Mouse (Mus musculus) layer of hippocampus, adult 8-10 months (tissue): ENCODE measurements around the gene Arl15. TPM values are rescaled to one million over a fixed set of nuclear protein-coding genes. Genes with fewer than 3 reads are reported as not detected.

ENCODE experiments used
- DNase-seq, 2 experiments: peaks; one replicate each; pipeline ENCODE4 v3.0.0; 2022; ENCODE audit warnings: low spot score in 2 of 2
- total RNA-seq, 4 experiments: library from RNA; stranded (reverse); gene quantifications; 2 replicates each; pipeline ENCODE4 v1.2.4; 2022

Gene Arl15
- total RNA-seq, 4 experiments from 2014 or later = 49.6 to 64.0 (median 53.0) TPM

DNA sequence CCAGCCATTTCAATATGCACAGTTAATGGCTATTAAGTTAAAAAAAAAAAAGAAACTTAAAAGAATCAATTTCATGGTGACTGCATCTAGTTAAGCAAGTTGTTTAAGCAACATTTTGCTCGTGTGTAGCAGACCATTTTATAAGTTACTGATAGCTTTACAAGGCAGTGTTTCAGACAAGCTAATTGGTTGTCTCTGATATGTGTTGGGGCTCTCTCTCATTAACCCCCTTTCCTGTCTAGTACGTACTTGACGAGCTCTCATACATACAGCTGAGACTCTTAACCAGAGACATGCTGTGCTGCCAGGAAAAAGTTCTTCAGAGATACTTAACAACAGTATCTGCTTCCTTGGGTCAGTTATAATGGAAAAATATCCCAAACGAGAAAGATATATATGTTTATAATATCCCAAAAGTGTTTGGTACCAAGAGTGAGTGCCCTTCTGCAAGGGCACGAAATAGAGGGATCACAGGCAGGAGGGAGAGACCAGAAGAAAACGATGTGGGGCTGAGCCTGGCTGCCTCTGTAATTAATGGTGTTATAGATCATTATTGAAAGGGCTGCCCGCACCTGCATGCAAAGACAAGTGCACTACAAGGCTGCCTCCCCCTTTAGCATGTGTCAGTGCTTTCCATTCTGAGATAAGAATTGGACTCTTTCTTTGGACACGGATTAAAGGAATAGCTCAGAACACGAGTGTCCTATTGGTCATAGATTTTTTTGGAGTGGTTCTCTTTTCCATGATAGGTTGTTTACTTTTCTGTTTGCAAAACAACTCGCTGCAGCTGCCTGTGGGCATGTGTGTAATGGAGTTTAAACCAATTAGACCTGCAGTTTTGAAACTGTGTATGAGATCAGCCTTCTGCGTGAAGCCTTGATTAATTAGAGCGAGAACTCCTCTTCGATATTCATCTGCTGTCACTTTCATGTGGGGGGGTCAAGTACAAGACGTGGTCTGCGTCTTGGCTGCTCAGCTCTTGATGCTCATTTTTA is 350.0 kb downstream of the Arl15 start:
- no peak for DNase-seq

DNA sequence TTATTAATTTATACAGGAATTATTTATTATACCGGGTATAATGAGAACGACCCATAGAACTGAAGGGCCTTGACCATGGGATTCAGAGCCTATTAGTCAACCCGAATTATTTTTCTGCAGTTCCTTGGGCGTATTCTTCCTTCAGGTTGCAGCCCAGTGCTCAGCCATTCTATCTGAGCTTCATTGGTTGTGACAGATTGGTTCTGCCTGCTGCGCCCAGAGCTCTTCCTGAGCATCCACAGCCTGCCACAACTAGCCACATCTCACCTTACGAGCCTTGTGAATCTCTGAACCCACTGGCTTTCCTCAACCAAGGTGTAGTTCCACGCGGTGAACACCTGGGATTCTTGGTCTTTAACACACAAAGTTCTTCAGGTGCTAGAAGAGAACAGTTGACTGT is 350.9 kb downstream of the Arl15 start:
- DNase-seq = no peak

GRCm38 (mm10) chr13:114150856-114151697 is 356.8 kb downstream of the Arl15 start:
- DNase-seq = no peak

DNA sequence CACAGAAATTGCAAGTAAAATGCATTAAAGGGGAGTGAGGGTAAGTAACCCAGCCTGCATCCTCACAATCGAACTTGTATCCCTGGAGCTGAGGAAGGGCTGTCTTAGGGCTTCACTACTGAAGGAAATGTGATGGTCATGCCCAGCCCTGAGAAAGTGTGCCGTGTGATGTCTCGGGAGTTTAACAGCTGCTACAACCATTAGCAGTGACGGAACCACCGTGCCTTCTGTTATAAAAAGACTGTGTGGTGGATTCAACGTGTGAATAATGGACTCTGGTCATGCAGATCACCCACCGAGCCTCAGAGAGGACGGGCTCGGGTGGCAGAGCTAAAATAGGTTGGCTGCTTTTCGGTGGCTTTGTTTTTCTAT is 357.4 kb downstream of the Arl15 start:
- no peak for DNase-seq

DNA sequence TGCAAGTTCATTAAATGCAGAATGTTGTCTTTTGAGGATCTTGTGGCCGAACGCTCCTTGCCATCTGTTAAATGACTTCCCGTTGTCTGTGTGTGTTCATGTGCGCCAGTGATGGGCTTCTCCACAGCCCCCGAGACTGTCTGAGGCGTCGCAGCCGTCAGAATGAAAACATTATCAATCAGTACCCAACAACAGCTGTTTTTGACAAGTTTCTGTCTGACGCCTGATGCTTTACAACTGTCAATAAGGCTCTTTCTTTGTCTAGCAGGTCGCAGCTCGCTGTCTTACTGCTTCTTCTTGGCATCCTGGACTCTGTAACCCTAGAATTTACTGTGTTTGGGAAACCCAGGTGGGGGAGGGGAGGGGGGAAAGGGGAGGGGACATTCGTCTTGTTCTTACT is 362.4 kb downstream of the Arl15 start:
- DNase-seq = no peak

DNA sequence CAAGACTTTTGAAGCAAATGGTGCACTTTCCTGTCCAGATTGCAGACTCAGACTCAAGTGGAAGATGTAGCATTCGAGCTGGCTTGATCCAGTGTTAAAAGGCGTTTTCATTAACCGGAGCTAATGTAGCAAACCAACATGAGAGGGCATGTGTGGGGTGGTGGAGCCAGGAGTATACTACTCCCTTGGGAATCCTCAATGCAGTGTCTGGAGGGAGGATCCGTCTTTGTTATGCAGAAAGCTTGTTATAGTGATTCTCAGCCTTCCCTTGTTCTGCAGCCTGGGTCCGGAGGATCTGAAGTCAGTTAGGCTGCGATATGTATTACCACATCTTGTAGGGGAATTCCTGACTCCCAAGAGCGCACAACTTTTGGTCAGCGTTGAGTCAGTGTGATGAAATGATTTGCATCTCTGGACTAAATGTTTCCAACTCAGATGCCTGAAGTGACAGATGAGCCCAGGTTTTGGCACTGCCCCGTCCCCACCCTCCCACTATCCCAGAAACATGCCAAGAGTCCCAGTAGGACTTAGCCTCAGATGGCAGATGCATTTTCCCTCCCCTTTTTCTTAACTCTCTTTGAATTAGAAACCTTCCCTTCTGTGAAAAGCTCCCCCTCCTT is 363.9 kb downstream of the Arl15 start:
- DNase-seq = no peak

DNA sequence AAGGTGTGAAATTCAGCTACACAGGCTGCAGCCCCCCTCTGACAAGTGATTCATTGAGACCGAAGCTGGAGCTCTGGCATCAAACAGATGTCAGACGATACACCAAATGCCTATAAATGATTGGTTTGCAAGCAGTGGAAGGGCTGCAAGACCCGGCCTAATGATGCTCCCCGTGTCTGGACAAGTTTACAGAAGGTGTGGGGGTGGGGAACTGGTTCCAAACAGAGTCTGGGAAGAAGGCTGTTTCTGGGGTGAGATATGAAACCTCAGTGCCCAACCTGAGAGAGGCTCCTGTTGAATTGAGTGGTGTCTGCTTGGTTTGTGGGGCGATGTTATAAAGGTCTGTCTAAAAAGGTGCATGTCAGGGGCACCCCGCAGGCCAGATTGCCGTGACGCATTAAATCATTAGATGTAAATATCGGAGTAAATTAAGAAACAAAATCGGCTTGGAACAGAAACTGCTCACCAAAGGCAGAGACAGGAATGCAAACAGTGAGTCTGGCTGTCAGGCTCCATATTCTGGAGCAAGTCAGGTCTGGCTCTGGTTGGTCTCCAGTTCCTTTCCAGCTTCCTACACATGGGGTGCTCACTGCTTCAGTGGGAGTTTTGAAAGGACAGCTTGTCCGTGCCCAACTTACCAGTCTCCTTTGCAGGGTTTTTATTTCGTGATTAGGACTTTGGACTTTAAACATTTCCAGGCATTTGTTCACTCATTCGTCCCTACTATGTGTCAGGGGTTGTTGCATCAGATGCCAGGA is 365.5 kb downstream of the Arl15 start:
- DNase-seq = no peak

DNA sequence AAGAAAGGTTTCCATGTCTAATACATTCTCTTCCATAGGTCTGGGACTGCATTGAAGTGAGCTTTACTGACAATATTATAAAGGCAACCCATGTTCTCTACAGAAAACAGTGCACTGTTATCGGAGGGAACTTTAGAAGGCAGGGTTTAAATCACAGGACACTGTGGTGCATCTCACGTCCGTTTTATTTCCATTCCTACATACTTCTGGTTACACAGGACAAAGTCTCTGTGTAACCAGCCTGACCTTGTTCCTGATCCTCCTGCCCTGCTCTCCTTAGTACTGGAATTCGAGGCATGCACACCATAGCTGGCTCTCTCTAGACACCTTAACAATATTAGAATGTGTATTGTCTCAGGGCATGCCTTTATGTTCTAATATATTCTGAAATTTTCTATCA is 368.4 kb downstream of the Arl15 start:
- DNase-seq = no peak

- no peak for DNase-seq
Measured at GRCm38 (mm10) chr13:114165616-114166015, 371.3 kb downstream of the Arl15 start.

- DNase-seq = no peak
Measured at GRCm38 (mm10) chr13:114166439-114167183, 372.3 kb downstream of the Arl15 start.

DNA sequence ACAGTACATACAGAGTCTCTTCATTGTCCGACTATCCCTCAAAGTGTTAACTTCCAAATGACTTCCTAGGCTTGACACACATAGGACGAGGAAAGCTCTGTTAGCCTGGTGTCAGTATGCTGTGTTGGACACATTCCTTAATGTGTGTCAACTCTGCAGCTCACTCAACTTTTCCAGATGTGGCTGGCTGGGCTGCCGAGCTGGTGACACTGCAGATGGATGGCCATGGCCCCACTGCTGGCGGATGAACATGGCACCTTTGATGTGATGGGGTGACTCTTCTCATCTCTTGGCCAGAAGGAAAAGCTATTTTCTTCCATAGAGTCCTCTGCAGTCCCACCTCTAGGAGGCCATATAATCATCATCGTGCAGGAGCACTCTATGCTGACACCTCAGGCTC is 375.8 kb downstream of the Arl15 start:
- DNase-seq = no peak

DNA sequence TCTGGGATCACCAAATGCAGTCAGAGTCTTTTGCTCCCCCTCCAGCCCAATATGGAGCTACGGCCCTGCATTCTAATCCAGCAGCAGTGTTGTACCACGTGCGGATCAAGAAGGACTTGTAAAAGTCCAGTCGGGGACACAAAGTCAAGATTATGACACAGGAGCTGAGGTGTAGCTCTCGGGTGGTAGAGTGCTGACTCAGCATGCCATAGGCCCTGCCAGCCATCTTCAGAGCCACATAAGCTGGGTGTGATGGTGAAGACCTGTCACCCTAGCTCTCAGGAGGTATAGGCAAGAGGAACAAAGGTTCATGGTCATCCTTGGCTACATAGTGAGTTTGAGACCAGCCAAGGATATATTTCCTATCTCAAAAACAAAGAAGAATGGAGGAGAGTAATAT is 377.2 kb downstream of the Arl15 start:
- DNase-seq = no peak

- DNase-seq = no peak
Measured at GRCm38 (mm10) chr13:114188107-114188506, 393.8 kb downstream of the Arl15 start.

DNA sequence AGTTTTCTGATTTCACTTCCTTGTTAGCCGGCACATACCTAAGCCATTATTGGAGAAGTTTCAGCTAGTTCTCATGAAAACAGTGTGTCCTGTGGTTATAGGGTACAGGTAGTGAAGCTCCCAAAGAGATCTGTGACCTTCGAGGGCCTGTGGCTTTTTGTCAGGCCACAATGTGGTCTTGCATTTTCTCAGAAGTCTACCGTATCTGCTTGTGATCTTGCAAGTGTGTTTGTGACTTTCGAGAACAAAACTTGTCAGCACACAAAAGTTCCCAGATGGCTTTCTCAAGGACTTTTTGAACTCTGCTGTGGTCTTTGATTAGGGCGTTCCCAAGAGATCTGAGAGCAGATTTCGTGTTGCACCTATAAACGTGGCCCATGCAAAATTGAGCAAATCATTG is 394.5 kb downstream of the Arl15 start:
- no peak for DNase-seq

GRCm38 (mm10) chr13:114189441-114189840 is 395.1 kb downstream of the Arl15 start:
- DNase-seq = no peak

DNA sequence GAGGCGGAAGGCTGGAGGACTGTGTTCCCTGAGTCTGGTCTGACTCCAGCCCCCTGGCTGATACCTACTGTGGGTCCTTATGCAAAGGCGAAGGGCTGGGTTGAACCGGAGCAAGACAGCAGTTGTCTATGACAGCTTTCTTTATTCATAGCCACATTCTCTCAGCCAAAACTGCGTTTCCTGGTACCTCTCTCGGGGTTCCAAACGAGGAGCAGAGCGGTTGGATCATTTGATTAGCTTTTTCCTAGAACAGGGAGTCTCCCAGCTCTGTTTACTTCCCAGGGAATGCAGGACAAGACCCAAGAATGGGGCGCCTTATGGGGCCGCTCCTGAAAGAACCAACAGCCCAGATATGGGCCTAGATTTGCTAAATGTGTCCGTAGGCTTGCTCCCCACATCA is 396.6 kb downstream of the Arl15 start:
- DNase-seq = no peak

DNA sequence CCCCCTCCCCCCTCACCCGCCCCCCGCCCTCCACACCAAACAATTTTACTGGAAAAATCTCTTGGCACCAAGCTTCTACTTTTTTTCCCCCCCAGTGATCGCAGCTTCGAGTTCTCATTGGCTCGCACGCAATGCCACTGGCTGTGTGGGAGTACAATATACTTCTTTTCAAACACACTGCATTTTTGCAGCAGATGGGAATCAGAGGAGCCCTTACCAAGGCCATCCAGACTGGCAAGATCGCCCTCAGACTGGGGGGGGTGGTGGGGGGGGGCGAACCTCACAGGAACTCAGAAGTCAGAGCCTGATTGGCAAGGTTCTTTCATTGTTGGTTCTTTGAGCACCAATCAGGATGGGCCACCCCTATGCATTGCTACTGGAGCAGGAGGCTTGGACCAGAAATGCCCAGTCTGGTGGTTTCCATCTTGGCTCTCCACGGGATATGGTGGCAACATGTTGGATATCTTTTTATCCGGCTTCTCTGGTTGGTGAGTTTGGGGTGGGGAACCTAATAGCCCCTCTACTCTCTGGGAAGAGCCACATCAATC is 404.0 kb downstream of the Arl15 start:
- DNase-seq = no peak

GRCm38 (mm10) chr13:114199746-114200145 is 405.4 kb downstream of the Arl15 start:
- peak; percentile 19 to 28 for DNase-seq

GRCm38 (mm10) chr13:114200545-114200944 is 406.2 kb downstream of the Arl15 start:
- DNase-seq = no peak
